Mouse (Mus musculus): ENCODE data around the gene Ccdc162.

DNA sequence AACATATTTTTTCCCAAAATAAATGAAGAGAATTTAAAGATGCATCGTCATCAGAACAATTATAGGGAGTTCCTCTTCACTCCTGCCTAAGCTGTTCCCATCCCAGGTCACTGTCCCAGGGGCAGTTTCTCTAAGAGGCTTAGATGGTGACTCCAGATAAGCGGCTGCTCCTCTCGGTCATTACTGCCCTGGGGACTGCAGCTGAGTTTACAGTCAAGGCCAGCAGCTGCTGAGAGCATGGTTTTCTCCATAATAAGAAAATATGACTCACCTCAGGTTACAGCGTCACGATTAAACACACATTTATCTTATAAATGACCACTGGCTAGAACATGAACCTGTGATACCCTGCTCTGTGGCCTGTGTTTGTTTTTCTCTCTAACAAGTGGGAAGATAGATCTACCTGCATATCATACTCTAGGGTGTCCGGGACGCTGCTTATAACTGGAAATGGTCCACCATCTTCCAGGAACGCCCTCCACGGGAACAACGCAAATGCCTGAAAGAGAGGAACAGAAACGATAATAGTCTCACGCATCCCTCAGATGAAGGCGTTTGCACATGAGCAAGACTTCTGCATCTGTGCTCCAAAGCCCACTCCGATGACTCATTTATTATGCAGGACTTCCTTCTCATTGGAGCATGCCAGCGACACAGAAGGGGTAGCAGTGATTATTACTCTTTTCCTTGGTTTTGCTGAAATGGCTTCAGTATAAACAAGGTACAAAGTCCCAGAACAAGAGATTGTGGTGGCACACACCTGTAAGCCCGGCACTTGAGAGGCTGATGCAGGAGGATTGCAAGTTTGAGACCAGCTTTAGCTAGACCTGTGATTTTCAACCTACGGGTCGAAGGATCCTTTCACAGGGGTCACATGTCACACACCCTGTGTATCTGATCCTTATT, 129.2 kb downstream of the Ccdc162 start:
- TF ChIP-seq CTCF (IDR thresholded peaks at IDR 0.05; ENCODE audit: control insufficient read depth, insufficient read depth, low read length) (no peak), POLR2A (IDR thresholded peaks at IDR 0.05; ENCODE audit: borderline replicate concordance, control insufficient read depth, low read depth, low read length) (no peak)
